Mouse (Mus musculus) bone marrow, adult 2 months (tissue): ENCODE measurements around the gene Upk1b. TPM values are rescaled to one million over a fixed set of nuclear protein-coding genes. Genes with fewer than 3 reads are reported as not detected.
A peak's percentile ranks its signal among the peaks of the same experiment; 100 is the strongest.
"Not testable (repeated sequence)": the region's sequence is repeated elsewhere in the genome, so short reads cannot be mapped to it uniquely, and the experiment has no call there.

ENCODE experiments used
- H3K27ac ChIP-seq: fragments of 200-500 bp; 2 replicates; pipeline ENCODE4 v1.5.1; 2012; ENCODE audit warnings: low read depth, mild to moderate bottlenecking, control low read depth, inconsistent platforms, low read length; ENCODE audit not compliant: control insufficient read depth, poor library complexity, insufficient read depth
- H3K4me1 ChIP-seq: fragments of 200-500 bp; 2 replicates; pipeline ENCODE4 v1.6.1; 2011; ENCODE audit warnings: low read length; ENCODE audit not compliant: control insufficient read depth, insufficient read depth
- H3K4me3 ChIP-seq: fragments of 200-500 bp; replicated peaks from 2 replicates; pipeline ENCODE3; 2011; ENCODE audit warnings: mild to moderate bottlenecking, low read depth, low read length, control low read depth; ENCODE audit not compliant: control insufficient read depth
- CTCF ChIP-seq: fragments of 200-500 bp; IDR thresholded peaks from 2 replicates; pipeline ENCODE4 v1.5.1; 2011; ENCODE audit warnings: low read length, control low read depth; ENCODE audit not compliant: control insufficient read depth, insufficient read depth
- POLR2A ChIP-seq: fragments of 200-500 bp; IDR thresholded peaks from 2 replicates; pipeline ENCODE4 v1.6.1; 2011; ENCODE audit warnings: low read depth, mild to moderate bottlenecking, control low read depth, low read length, borderline replicate concordance; ENCODE audit not compliant: control insufficient read depth
- WGBS: fragments of 180-500 bp; shearing (Covaris S2); methylation state at CpG from one replicate; pipeline ENCODE4 v1.1.7; 2018; 5-methylcytosine and 5-hydroxymethylcytosine counted together
- polyA plus RNA-seq: library from polyadenylated mRNA; stranded (reverse); fragments of >200 nt; gene quantifications from 2 replicates; pipeline ENCODE4 v1.2.4, GENCODE M21; 2011; ENCODE audit warnings: low replicate concordance; ENCODE audit not compliant: missing spikeins, insufficient read depth, insufficient read length

Gene Upk1b
- polyA plus RNA-seq, result not detected in 2 replicates

DNA sequence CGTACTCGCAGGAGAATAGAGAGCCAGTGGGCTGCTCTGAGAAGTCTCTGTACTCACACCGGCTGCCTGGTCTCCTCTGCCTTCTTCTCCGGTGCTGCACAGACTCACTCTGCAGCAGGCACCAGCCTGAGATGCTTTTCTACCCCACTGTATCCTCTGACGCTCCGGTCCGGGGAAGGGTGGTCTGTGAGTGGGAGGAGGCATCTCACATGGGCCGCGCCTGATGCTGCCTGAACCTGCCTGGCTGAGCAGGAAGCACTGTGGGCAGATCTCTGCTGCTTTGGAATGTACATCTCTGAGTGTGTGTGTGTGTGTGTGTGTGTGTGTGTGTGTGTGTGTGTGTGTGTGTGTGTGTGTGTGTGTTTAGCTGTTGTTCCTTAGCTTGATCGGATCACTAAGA lies at the start of gene Upk1b:
Gene Upk1b (minus strand): TSS at position 238 of the 400 bp plus-strand sequence.
- Histone ChIP-seq H3K4me3 (no peak within 1 kb of the TSS), H3K27ac (no peak within 1 kb of the TSS), H3K4me1 (no peaks in the 10 kb centered on the region; the same call in 1 of the 2 replicates)
- no peak for TF ChIP-seq POLR2A
- 14% methylated on average over 10 of the region's 10 CpGs for WGBS

DNA sequence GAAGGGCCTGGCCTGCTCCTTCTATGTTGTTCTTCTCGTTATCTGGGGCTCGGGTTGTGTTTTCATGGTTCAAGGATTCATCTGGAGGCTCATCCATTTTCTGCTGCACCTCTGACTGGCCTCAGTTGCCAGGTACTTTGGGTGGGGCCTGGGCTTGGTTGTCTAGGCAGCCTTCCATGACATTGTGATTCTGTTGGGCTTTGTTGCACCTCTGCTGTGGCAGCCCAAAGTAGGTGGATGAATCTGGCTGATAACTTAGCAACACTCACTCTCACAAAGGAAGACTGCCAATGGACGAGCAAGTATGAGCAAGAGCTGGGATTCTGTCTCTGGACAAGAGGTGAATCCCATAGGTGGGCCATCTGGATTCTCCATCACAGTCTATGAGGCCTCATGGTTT lies 28.5 kb upstream of the Upk1b start, which contains the start of gene 4930435E12Rik:
Gene 4930435E12Rik (minus strand): TSS at position 101 of the 400 bp plus-strand sequence.
- H3K4me3 ChIP-seq, result no peak within 1 kb of the TSS
- TF ChIP-seq CTCF, result no peak
- TF ChIP-seq POLR2A, result no peak
- H3K27ac ChIP-seq, result no peak within 1 kb of the TSS
- no peaks in the 10 kb centered on the region for H3K4me1 ChIP-seq
- WGBS, result 68% methylated on average over 3 of the region's 3 CpGs

DNA sequence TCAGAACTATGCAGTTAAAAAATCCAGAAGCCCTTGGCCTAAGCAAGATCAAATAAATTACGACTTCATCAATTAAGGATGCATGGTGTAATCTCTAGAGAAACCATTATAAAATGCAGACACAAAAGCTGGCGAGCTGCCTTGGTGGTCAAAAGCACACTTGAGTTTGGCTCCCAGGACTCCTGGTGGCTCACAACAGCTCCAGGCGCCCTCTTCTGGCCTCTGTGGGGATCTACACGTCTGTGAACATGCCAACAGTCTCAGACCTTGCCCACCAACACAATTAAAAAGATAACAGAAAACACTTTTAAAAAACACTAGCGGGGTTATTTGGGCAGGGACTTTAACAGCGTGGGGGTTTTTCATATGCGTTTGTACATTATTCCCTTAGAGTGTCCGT lies 12.4 kb upstream of the Upk1b start:
- no peak overlapping the region for H3K27ac ChIP-seq
- TF ChIP-seq CTCF (peak; percentile 72), POLR2A (no peak)
- 24% methylated on average over 8 of the region's 8 CpGs for WGBS
- no peak overlapping the region for H3K4me3 ChIP-seq
- no peaks in the 10 kb centered on the region for H3K4me1 ChIP-seq

DNA sequence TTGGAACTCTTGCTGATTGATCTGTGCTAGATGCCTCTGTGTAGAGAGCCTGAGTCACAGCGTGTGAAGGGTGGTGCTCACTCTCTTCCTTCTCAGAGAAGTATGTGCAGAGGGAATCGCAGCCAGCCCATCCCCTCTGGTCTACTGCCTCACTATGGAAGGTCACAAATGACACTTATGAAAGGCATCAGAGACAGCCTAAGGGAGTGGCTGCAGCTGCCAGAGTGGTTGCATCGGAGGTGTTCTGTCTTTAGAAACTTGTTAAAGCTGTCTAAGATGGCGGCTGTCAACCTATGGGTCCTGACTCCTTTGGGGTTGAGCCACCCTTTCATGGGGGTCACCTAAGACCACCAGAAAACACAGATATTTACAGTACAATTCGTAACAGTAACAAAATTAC lies 10.1 kb upstream of the Upk1b start:
- TF ChIP-seq POLR2A, result no peak
- no peak for TF ChIP-seq CTCF
- Histone ChIP-seq H3K4me1 (no peaks in the 10 kb centered on the region), H3K4me3 (no peak overlapping the region), H3K27ac (no peak overlapping the region)
- 81% methylated on average over 5 of the region's 5 CpGs for WGBS

DNA sequence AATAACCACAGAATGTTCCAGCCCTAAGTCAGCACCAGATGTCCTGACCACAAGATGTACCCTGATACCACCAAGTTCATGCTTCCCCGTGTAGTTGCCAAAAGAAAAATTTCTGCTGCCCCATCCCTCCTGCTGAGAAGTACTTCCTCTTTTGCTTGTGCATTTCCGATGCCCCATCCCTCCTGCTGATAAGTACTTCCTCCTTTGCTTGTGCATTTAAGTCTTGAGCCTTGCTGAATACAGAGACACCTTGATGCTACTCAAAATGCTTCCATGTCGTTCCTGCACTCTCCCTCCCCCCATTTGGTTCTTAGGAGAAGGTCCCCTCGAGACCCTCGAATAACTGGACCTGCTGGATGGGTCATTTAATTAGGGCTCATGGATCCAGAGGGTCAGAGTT lies 7.7 kb upstream of the Upk1b start:
- H3K4me1 ChIP-seq, H3K27ac ChIP-seq, H3K4me3 ChIP-seq: not testable (repeated sequence)
- 71% methylated on average over 5 of the region's 5 CpGs for WGBS

DNA sequence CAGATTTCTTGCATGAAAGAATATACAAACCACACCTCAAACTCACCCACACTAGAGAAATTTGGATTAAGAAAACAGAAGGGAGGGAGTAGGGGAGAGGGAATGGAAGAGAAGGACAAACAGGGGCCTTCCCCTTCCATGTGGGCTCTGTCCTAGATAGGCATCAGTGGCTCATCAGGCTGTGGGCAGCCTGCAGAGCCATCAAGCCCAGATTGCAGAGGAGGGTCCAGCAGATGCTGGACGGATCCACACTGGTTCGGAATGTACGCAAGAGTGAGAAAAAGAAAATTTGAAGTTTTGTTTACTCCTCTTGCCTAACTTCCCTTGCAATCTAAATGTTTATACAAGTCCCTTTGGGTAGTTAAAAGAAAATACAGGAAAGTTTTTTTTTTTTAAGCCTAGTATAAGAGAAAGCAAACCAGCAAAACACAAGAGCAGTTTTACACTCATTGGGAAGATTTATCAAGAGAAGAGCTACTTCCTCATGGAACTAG lies 1.1 kb downstream of the Upk1b start:
- WGBS, result 80% methylated on average over 3 of the region's 3 CpGs
- Histone ChIP-seq H3K4me1 (no peaks in the 10 kb centered on the region; the same call in 1 of the 2 replicates), H3K4me3 (no peak overlapping the region), H3K27ac (no peak overlapping the region)
- TF ChIP-seq CTCF, result no peak
- no peak for TF ChIP-seq POLR2A

DNA sequence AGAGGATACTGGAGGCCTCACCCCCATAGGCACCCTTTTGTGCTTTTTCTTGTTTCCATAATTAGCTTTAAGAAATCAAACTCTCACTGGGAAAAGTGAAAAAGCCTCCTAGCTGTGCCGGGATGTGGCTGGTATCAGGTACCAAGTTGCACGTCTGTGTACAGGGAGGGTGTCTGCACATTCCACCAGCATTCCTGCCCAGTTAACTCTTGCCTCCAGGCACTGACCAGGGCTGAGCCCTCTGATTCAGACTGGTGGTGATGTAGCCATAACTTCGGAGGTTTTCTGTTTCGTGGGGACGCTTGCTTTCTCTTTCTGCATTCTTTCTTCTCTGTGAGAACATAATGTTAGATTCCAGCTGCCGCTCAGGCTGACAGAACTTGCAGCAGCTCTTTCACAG lies 7.0 kb downstream of the Upk1b start:
- WGBS, result 76% methylated on average over 6 of the region's 6 CpGs
- no peak for TF ChIP-seq CTCF
- TF ChIP-seq POLR2A, result no peak
- Histone ChIP-seq H3K4me3 (no peak overlapping the region), H3K4me1 (no peaks in the 10 kb centered on the region), H3K27ac (no peak overlapping the region)

DNA sequence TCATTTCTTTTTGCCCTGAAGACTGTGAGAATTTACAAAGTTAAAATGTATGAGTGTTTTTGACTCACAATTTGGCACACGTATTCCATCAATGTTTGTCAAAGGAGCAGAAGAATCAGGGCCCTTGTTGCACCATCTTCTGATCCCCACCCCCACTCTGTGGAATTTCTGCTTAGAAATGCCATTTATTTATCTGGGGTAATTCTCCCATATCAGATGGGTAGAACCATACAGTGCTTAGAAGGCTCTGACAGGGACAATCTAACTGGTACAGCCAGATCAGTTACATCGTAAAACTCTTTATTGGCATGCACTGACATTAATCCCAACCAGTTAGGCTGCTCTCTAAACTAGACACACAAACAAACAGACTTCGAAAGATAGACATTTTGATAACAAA lies 10.2 kb downstream of the Upk1b start:
- H3K4me1 ChIP-seq, result no peaks in the 10 kb centered on the region
- TF ChIP-seq POLR2A, result no peak
- TF ChIP-seq CTCF, result no peak
- 78% methylated on average over 3 of the region's 3 CpGs for whole genome bisulfite sequencing
- H3K4me3 ChIP-seq, result no peak overlapping the region
- no peak overlapping the region for H3K27ac ChIP-seq

DNA sequence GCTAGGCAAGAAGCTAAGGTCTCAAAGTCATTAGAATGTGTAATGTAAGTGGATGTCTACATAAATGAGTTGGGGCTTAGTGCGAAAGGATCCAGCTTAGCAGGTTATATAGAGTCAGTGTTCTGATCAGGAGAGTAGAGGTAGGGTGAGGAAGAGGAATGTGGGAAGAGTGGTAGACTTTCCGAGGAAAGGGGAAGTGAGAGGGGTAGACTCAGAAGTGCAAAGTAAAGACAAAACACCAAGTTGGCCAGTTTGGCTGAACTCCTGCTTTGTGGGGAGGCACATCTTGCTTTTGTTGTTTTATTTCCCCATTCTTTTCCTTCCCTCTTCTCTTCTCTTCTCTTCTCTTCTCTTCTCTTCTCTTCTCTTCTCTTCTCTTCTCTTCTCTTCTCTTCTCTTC lies 11.1 kb downstream of the Upk1b start:
- no peak for TF ChIP-seq CTCF
- TF ChIP-seq POLR2A, result no peak
- WGBS, result 44% methylated on average over 2 of the region's 2 CpGs
- H3K4me3 ChIP-seq, result no peak overlapping the region
- no peak overlapping the region for H3K27ac ChIP-seq
- no peaks in the 10 kb centered on the region for H3K4me1 ChIP-seq
